Mouse (Mus musculus) layer of hippocampus, adult 2 months (tissue): ENCODE data around the gene Hsd17b3. TPM values are rescaled to one million over a fixed set of nuclear protein-coding genes. Genes with fewer than 3 reads are reported as not detected.
"Not testable (repeated sequence)": the region's sequence is repeated elsewhere in the genome, so short reads cannot be mapped to it uniquely, and the experiment has no call there.

Experiments
- DNase-seq, 2 experiments: peaks; one replicate each; pipeline ENCODE4 v3.0.0; 2022; ENCODE audit warnings: low spot score in 2 of 2
- H3K27ac ChIP-seq: fragments of 200-600 bp; 2 replicates; pipeline ENCODE4 v1.8.1; 2022
- H3K4me3 ChIP-seq: fragments of 200-600 bp; 2 replicates; pipeline ENCODE4 v1.8.1; 2022; ENCODE audit warnings: mild to moderate bottlenecking
- CTCF ChIP-seq: fragments of 200-600 bp; conservative IDR thresholded peaks from 2 replicates; pipeline ENCODE4 v1.8.1; 2022; ENCODE audit warnings: antibody characterized with exemption, mild to moderate bottlenecking, moderate library complexity
- total RNA-seq, 2 experiments: library from RNA; stranded (reverse); gene quantifications; 2 replicates each; pipeline ENCODE4 v1.2.3; 2021

Gene Hsd17b3
- total RNA-seq, 2 experiments from 2014 or later = not detected

GRCm38 (mm10) chr13:64064276-64064675 is 24.8 kb downstream of the Hsd17b3 start:
- DNase-seq = no peak
- Histone ChIP-seq H3K4me3 (no peak overlapping the region), H3K27ac (no peak overlapping the region)
- no peak for TF ChIP-seq CTCF

- H3K27ac ChIP-seq = no peak overlapping the region
- H3K4me3 ChIP-seq = no peak overlapping the region
- no peak for TF ChIP-seq CTCF
- no peak for DNase-seq
Measured at GRCm38 (mm10) chr13:64060935-64061506, 28.0 kb downstream of the Hsd17b3 start.

GRCm38 (mm10) chr13:64053959-64054358 is 35.1 kb downstream of the Hsd17b3 start:
- Histone ChIP-seq H3K27ac (no peak overlapping the region), H3K4me3 (no peak overlapping the region)
- no peak for DNase-seq
- no peak for TF ChIP-seq CTCF

- not testable (repeated sequence) for H3K4me3 ChIP-seq, H3K27ac ChIP-seq, DNase-seq
Measured at GRCm38 (mm10) chr13:64052281-64052680, 36.7 kb downstream of the Hsd17b3 start.

GRCm38 (mm10) chr13:64050895-64051294 is 38.1 kb downstream of the Hsd17b3 start:
- no peak overlapping the region for H3K27ac ChIP-seq
- TF ChIP-seq CTCF = peak; percentile 70
- no peak for DNase-seq
- H3K4me3 ChIP-seq = no peak overlapping the region

- H3K4me3 ChIP-seq = no peak overlapping the region
- no peak overlapping the region for H3K27ac ChIP-seq
- DNase-seq = no peak
- no peak for TF ChIP-seq CTCF
Measured at GRCm38 (mm10) chr13:64049535-64049934, 39.5 kb downstream of the Hsd17b3 start.

- Histone ChIP-seq H3K4me3 (no peak overlapping the region), H3K27ac (no peak overlapping the region)
- DNase-seq = no peak
- TF ChIP-seq CTCF = no peak
Measured at GRCm38 (mm10) chr13:64048467-64048866, 40.6 kb downstream of the Hsd17b3 start.

GRCm38 (mm10) chr13:64039976-64040375 is 49.1 kb downstream of the Hsd17b3 start:
- no peak for TF ChIP-seq CTCF
- no peak for DNase-seq
- no peak overlapping the region for H3K27ac ChIP-seq
- no peak overlapping the region for H3K4me3 ChIP-seq

- Histone ChIP-seq H3K27ac (no peak overlapping the region), H3K4me3 (no peak overlapping the region)
- TF ChIP-seq CTCF = peak; percentile 86
- DNase-seq = no peak
Measured at GRCm38 (mm10) chr13:64038114-64038513, 50.9 kb downstream of the Hsd17b3 start.

GRCm38 (mm10) chr13:64036079-64037011 is 52.7 kb downstream of the Hsd17b3 start:
- peak; percentile 96 for TF ChIP-seq CTCF
- peak; percentile 55 to 65 for DNase-seq
- no peak overlapping the region for H3K4me3 ChIP-seq
- H3K27ac ChIP-seq = no peak overlapping the region

- no peak for TF ChIP-seq CTCF
- H3K27ac ChIP-seq = no peak overlapping the region
- no peak overlapping the region for H3K4me3 ChIP-seq
- no peak for DNase-seq
Measured at GRCm38 (mm10) chr13:64035036-64035435, 54.0 kb downstream of the Hsd17b3 start.

GRCm38 (mm10) chr13:64033921-64034320 is 55.1 kb downstream of the Hsd17b3 start:
- no peak overlapping the region for H3K4me3 ChIP-seq
- TF ChIP-seq CTCF = no peak
- DNase-seq = no peak
- no peak overlapping the region for H3K27ac ChIP-seq

GRCm38 (mm10) chr13:64033181-64033580 is 55.8 kb downstream of the Hsd17b3 start:
- Histone ChIP-seq H3K27ac (no peak overlapping the region), H3K4me3 (no peak overlapping the region)
- no peak for DNase-seq
- TF ChIP-seq CTCF = no peak

- no peak overlapping the region for H3K4me3 ChIP-seq
Measured at GRCm38 (mm10) chr13:64031254-64031653, 57.8 kb downstream of the Hsd17b3 start.

More at GRCm38 (mm10) chr13:64031254-64031653, 57.8 kb downstream of the Hsd17b3 start:
- no peak for TF ChIP-seq CTCF
- no peak for DNase-seq
- H3K27ac ChIP-seq = no peak overlapping the region
